20 mouse cellular contexts compared by ENCODE assay signal in genomic region chr8:115531343-115531742, GRCm38 (mm10).
DNase-seq lines count a peak whose midpoint lies in the region; ATAC-seq and TF ChIP-seq lines count a peak whose summit lies in the region.
"Had no signal": no experiment of that assay in that cellular context is flagged by ENCODE, and none has a peak within 500 bp of the region (broad histone marks: within the 10 kb centered on the region; RNA-seq: fewer than 3 reads in every experiment).

No protein-coding gene starts in this region.

- no peaks in the 10 kb centered on the region for H3K36me3 ChIP-seq in embryonic facial prominence, embryonic 11.5 days (replicated peaks; ENCODE audit: control insufficient read depth, insufficient read depth, low read depth, low read length)
- no peaks in the 10 kb centered on the region for H3K36me3 ChIP-seq in embryonic facial prominence, embryonic 10.5 days (replicated peaks)
- H3K36me3 ChIP-seq in intestine, postnatal 0 days (ENCODE audit: control insufficient read depth, insufficient read depth): no peaks in the 10 kb centered on the region
- H3K36me3 ChIP-seq in stomach, embryonic 16.5 days (ENCODE audit: control insufficient read depth, insufficient read depth, low read length): no peaks in the 10 kb centered on the region
- H3K36me3 ChIP-seq: heart, embryonic 10.5 days; hindbrain, embryonic 13.5 days had no signal

- no peaks in the 10 kb centered on the region for H3K4me1 ChIP-seq in embryonic facial prominence, embryonic 11.5 days (ENCODE audit: control insufficient read depth, insufficient read depth, low read length)
- peaks cover 30% of the 10 kb centered on the region for H3K4me1 ChIP-seq in embryonic facial prominence, embryonic 10.5 days
- H3K4me1 ChIP-seq in intestine, postnatal 0 days (replicated peaks; ENCODE audit: control insufficient read depth, insufficient read depth, low read length): peaks cover 7% of the 10 kb centered on the region
- H3K4me1 ChIP-seq in stomach, embryonic 16.5 days (ENCODE audit: control insufficient read depth, insufficient read depth, low read length): 0 out of 2 replicates have a peak, but pooled peaks cover 2% of the 10 kb centered on the region
- H3K4me1 ChIP-seq in cerebellum, adult 2 months (ENCODE audit: control insufficient read depth, insufficient read depth, low read length): no peaks in the 10 kb centered on the region; the same call in 1 of the 2 replicates
- H3K4me1 ChIP-seq: forebrain, embryonic 13.5 days had no signal

- H3K4me2 ChIP-seq in embryonic facial prominence, embryonic 11.5 days (ENCODE audit: low read depth, low read length): no peak overlapping the region
- no peak overlapping the region for H3K4me2 ChIP-seq in intestine, postnatal 0 days (replicated peaks; ENCODE audit: low read depth)
- no peak overlapping the region for H3K4me2 ChIP-seq in stomach, embryonic 16.5 days (ENCODE audit: low read depth, low read length)
- H3K4me2 ChIP-seq: forebrain, embryonic 13.5 days; hindbrain, embryonic 13.5 days had no signal

- H3K27ac ChIP-seq in embryonic facial prominence, embryonic 11.5 days (replicated peaks; ENCODE audit: low read depth, low read length): no peak overlapping the region
- no peak overlapping the region for H3K27ac ChIP-seq in embryonic facial prominence, embryonic 10.5 days (replicated peaks)
- H3K27ac ChIP-seq in intestine, postnatal 0 days (ENCODE audit: low read depth, low read length): no peak overlapping the region
- no peak overlapping the region for H3K27ac ChIP-seq in stomach, embryonic 16.5 days (ENCODE audit: low read length)
- H3K27ac ChIP-seq in cerebellum, adult 2 months (ENCODE audit: insufficient read depth, low read length): no peak overlapping the region
- H3K27ac ChIP-seq: forebrain, embryonic 13.5 days; hindbrain, embryonic 13.5 days; hindbrain, postnatal 0 days had no signal

- TF ChIP-seq CTCF in intestine, postnatal 0 days (IDR thresholded peaks at IDR 0.05; ENCODE audit: low read depth): 0 out of 2 replicates have a peak, but pooled peaks have one; percentile 5
- no peak for TF ChIP-seq CTCF in cerebellum, adult 2 months (IDR thresholded peaks at IDR 0.05; ENCODE audit: borderline replicate concordance, insufficient read depth, low read depth, low read length)

- H3K4me3 ChIP-seq in embryonic facial prominence, embryonic 11.5 days (ENCODE audit: low read depth, low read length): no peak overlapping the region
- no peak overlapping the region for H3K4me3 ChIP-seq in embryonic facial prominence, embryonic 10.5 days
- H3K4me3 ChIP-seq in intestine, postnatal 0 days (ENCODE audit: low read depth, low read length): no peak overlapping the region
- no peak overlapping the region for H3K4me3 ChIP-seq in stomach, embryonic 16.5 days (replicated peaks; ENCODE audit: low read length)
- H3K4me3 ChIP-seq in cerebellum, adult 2 months (replicated peaks; ENCODE audit: insufficient read depth, low read depth, low read length): no peak overlapping the region
- H3K4me3 ChIP-seq: forebrain, embryonic 13.5 days; heart, embryonic 10.5 days; hindbrain, embryonic 13.5 days had no signal

- H3K9me3 ChIP-seq in embryonic facial prominence, embryonic 11.5 days (replicated peaks; ENCODE audit: control insufficient read depth, low read length): no peaks in the 10 kb centered on the region
- no peaks in the 10 kb centered on the region for H3K9me3 ChIP-seq in embryonic facial prominence, embryonic 10.5 days
- H3K9me3 ChIP-seq in intestine, postnatal 0 days (ENCODE audit: control insufficient read depth): no peaks in the 10 kb centered on the region
- H3K9me3 ChIP-seq in stomach, embryonic 16.5 days (replicated peaks; ENCODE audit: control insufficient read depth, low read length): no peaks in the 10 kb centered on the region
- H3K9me3 ChIP-seq: forebrain, embryonic 13.5 days; heart, embryonic 10.5 days; hindbrain, embryonic 13.5 days had no signal

- 77% methylated on average over 6 of the region's 6 CpGs for WGBS in embryonic facial prominence, embryonic 11.5 days
- WGBS in embryonic facial prominence, embryonic 10.5 days: 89% methylated on average over 6 of the region's 6 CpGs
- 59% methylated on average over 6 of the region's 6 CpGs for WGBS in intestine, postnatal 0 days
- 85% methylated on average over 6 of the region's 6 CpGs for WGBS in stomach, embryonic 16.5 days
- 97% methylated on average over 6 of the region's 6 CpGs for WGBS in cerebellum, adult 2 months

- H3K9ac ChIP-seq in embryonic facial prominence, embryonic 11.5 days (replicated peaks; ENCODE audit: low read length): no peak overlapping the region
- no peak overlapping the region for H3K9ac ChIP-seq in intestine, postnatal 0 days (ENCODE audit: low read depth, low read length)
- H3K9ac ChIP-seq in stomach, embryonic 16.5 days (ENCODE audit: low read length): no peak overlapping the region
- H3K9ac ChIP-seq: forebrain, embryonic 13.5 days; forebrain, postnatal 0 days; hindbrain, embryonic 13.5 days had no signal

- ATAC-seq in embryonic facial prominence, embryonic 11.5 days (replicated peaks; ENCODE audit: insufficient number of reproducible peaks, low FRiP score, low TSS enrichment, low read depth): 0 out of 2 replicates have a peak, but pooled peaks have one; percentile 54
- peak; percentile 88 for ATAC-seq in intestine, postnatal 0 days
- ATAC-seq in stomach, embryonic 16.5 days (ENCODE audit: insufficient read depth, low FRiP score): peak; percentile 44; the same call in 1 of the 2 replicates
- ATAC-seq: forebrain, embryonic 13.5 days; forebrain, postnatal 0 days; hindbrain, postnatal 0 days had no signal

- DNase-seq in embryonic facial prominence, embryonic 11.5 days (ENCODE audit: low spot score): no peak
- DNase-seq in embryonic facial prominence, embryonic 10.5 days (ENCODE audit: low spot score): no peak
- DNase-seq in induced T-regulatory cell, adult 2 months (ENCODE audit: low read depth): peak; percentile 44
- DNase-seq in cerebellum, adult 2 months: no peak
- DNase-seq in heart, postnatal 10 days: no peak
- no peak for DNase-seq in left cerebral cortex, postnatal 14 days (ENCODE audit: low spot score in 2 of 2)
- DNase-seq: adrenal gland, adult 8-10 months; B cell, adult 2 months; cerebellum, adult 11-12 months; cerebellum, adult 9-11 months; forebrain, postnatal 0 days; gastrocnemius, postnatal 14 days; heart, postnatal 14 days; kidney, adult 18-20 months had no signal

- intact Hi-C loops in heart, postnatal 10 days (cut with DNase I): loop anchor here (10.0 kb wide), 1 partner anchor 173 kb away; the partner anchor contains the start of gene Maf
- intact Hi-C loops in left cerebral cortex, postnatal 14 days (cut with DNase I): no loop called here

- TF ChIP-seq POLR2A in cerebellum, adult 2 months (IDR thresholded peaks at IDR 0.05; ENCODE audit: borderline replicate concordance, insufficient read depth, low read length): no peak

- H3K27me3 ChIP-seq in embryonic facial prominence, embryonic 11.5 days (ENCODE audit: control insufficient read depth, insufficient read depth, low read length): no peaks in the 10 kb centered on the region
- H3K27me3 ChIP-seq in embryonic facial prominence, embryonic 10.5 days (replicated peaks; ENCODE audit: low read depth, poor library complexity, severe bottlenecking): peaks cover 10% of the 10 kb centered on the region; the same call in 1 of the 2 replicates
- no peaks in the 10 kb centered on the region for H3K27me3 ChIP-seq in intestine, postnatal 0 days (replicated peaks; ENCODE audit: control insufficient read depth, insufficient read depth, low read length)
- H3K27me3 ChIP-seq in stomach, embryonic 16.5 days (ENCODE audit: control insufficient read depth, insufficient read depth, low read length): no peaks in the 10 kb centered on the region
- no peaks in the 10 kb centered on the region for H3K27me3 ChIP-seq in cerebellum, adult 2 months (ENCODE audit: control insufficient read depth, insufficient read depth, low read length)
- H3K27me3 ChIP-seq: forebrain, embryonic 13.5 days; hindbrain, embryonic 13.5 days had no signal
